Mouse (Mus musculus) neural tube, embryonic 13.5 days (tissue): ENCODE results near the gene C5ar1. TPM values are rescaled to one million over a fixed set of nuclear protein-coding genes. Genes with fewer than 3 reads are reported as not detected.
A peak's percentile ranks its signal among the peaks of the same experiment; 100 is the strongest.

Source experiments
- ATAC-seq: fragments of 200-750 bp; cut with Nextera tagmentation; 2 replicates; pipeline ENCODE4 v1.8.0; 2017; ENCODE audit warnings: low read depth, mild to moderate bottlenecking, moderate TSS enrichment, moderate library complexity
- H3K27ac ChIP-seq: fragments of 300-500 bp; sonication (generic); replicated peaks from 2 replicates; pipeline ENCODE4 v1.5.1; 2015; ENCODE audit warnings: moderate library complexity, mild to moderate bottlenecking, inconsistent platforms
- H3K27me3 ChIP-seq: fragments of 300-500 bp; sonication (generic); 2 replicates; pipeline ENCODE4 v1.6.1; 2015; ENCODE audit warnings: mild to moderate bottlenecking, inconsistent platforms
- H3K36me3 ChIP-seq: fragments of 300-500 bp; sonication (generic); 2 replicates; pipeline ENCODE4 v1.6.1; 2015; ENCODE audit warnings: mild to moderate bottlenecking, inconsistent platforms
- H3K4me1 ChIP-seq: fragments of 300-500 bp; sonication (generic); replicated peaks from 2 replicates; pipeline ENCODE4 v1.6.1; 2015; ENCODE audit warnings: inconsistent platforms
- H3K4me2 ChIP-seq: fragments of 300-500 bp; sonication (generic); 2 replicates; pipeline ENCODE4 v1.6.1; 2015; ENCODE audit warnings: inconsistent platforms, mild to moderate bottlenecking, moderate library complexity
- H3K4me3 ChIP-seq: fragments of 300-500 bp; sonication (generic); 2 replicates; pipeline ENCODE4 v1.5.1; 2015; ENCODE audit warnings: mild to moderate bottlenecking, inconsistent platforms
- H3K9ac ChIP-seq: fragments of 300-500 bp; sonication (generic); 2 replicates; pipeline ENCODE4 v1.6.1; 2015; ENCODE audit warnings: moderate library complexity, mild to moderate bottlenecking, inconsistent platforms
- H3K9me3 ChIP-seq: fragments of 300-500 bp; sonication (generic); 2 replicates; pipeline ENCODE4 v1.6.1; 2016; ENCODE audit warnings: inconsistent platforms
- WGBS: fragments of 180-500 bp; shearing (Covaris S2); methylation state at CpG from one replicate; pipeline ENCODE4 v1.1.7; 2015; 5-methylcytosine and 5-hydroxymethylcytosine counted together
- polyA plus RNA-seq: library from polyadenylated mRNA; unstranded; fragments of >200 nt; fragmentation: Nextera tagmentation; extraction: Ambion mirVana; gene quantifications from 2 replicates; pipeline ENCODE4 v1.2.1, GENCODE M21; 2015

C5ar1 gene
- polyA plus RNA-seq, 1 experiment from 2014 or later = 2.3 TPM

GRCm38 (mm10) chr7:16294346-16294745, 35.0 kb upstream of the C5ar1 start:
- WGBS = 28% methylated on average over 4 of the region's 4 CpGs
- Histone ChIP-seq H3K27ac (no peak overlapping the region; the same call in 1 of the 2 replicates), H3K4me2 (peak overlapping the region; percentile 88), H3K27me3 (no peaks in the 10 kb centered on the region), H3K4me3 (peak overlapping the region; percentile 48), H3K9ac (no peak overlapping the region), H3K36me3 (no peaks in the 10 kb centered on the region), H3K4me1 (peaks cover 39% of the 10 kb centered on the region), H3K9me3 (no peaks in the 10 kb centered on the region)
- no peak for ATAC-seq

GRCm38 (mm10) chr7:16287791-16288190, 28.5 kb upstream of the C5ar1 start:
- H3K9me3 ChIP-seq = no peaks in the 10 kb centered on the region
- ATAC-seq = no peak
- H3K4me1 ChIP-seq = peaks cover 14% of the 10 kb centered on the region
- H3K4me2 ChIP-seq = no peak overlapping the region
- no peak overlapping the region for H3K9ac ChIP-seq
- 85% methylated on average over 1 of the region's 1 CpGs for WGBS
- H3K27me3 ChIP-seq = no peaks in the 10 kb centered on the region
- peaks cover 14% of the 10 kb centered on the region for H3K36me3 ChIP-seq
- H3K4me3 ChIP-seq = no peak overlapping the region
- no peak overlapping the region for H3K27ac ChIP-seq

- H3K9me3 ChIP-seq = no peaks in the 10 kb centered on the region
- peaks cover 22% of the 10 kb centered on the region for H3K36me3 ChIP-seq
- WGBS = 91% methylated on average over 2 of the region's 2 CpGs
Measured at GRCm38 (mm10) chr7:16287016-16287415, 27.7 kb upstream of the C5ar1 start.

GRCm38 (mm10) chr7:16286026-16286961, 27.0 kb upstream of the C5ar1 start, which contains the start of gene Ccdc9:
Ccdc9 (minus strand) TSS chr7:16286795.
- Histone ChIP-seq H3K4me3 (peak within 1 kb of the TSS; percentile 58), H3K9ac (peak within 1 kb of the TSS; percentile 70), H3K36me3 (peaks cover 29% of the 10 kb centered on the region), H3K27ac (peak within 1 kb of the TSS; percentile 91), H3K9me3 (no peaks in the 10 kb centered on the region), H3K4me1 (peaks cover 14% of the 10 kb centered on the region), H3K27me3 (no peaks in the 10 kb centered on the region), H3K4me2 (peak within 1 kb of the TSS; percentile 55)
- under 1% methylated on average over 70 of the region's 70 CpGs for WGBS
- peak; percentile 95 for ATAC-seq

More at GRCm38 (mm10) chr7:16287016-16287415, 27.7 kb upstream of the C5ar1 start:
- H3K4me2 ChIP-seq = peak overlapping the region; percentile 55
- peak overlapping the region; percentile 70 for H3K9ac ChIP-seq
- ATAC-seq = no peak
- H3K27ac ChIP-seq = peak overlapping the region; percentile 91
- H3K27me3 ChIP-seq = no peaks in the 10 kb centered on the region
- H3K4me3 ChIP-seq = peak overlapping the region; percentile 58
- H3K4me1 ChIP-seq = peaks cover 14% of the 10 kb centered on the region

- Histone ChIP-seq H3K4me3 (peak overlapping the region; percentile 58), H3K4me2 (peak overlapping the region; percentile 55), H3K27me3 (no peaks in the 10 kb centered on the region), H3K9me3 (no peaks in the 10 kb centered on the region), H3K27ac (peak overlapping the region; percentile 38), H3K9ac (peak overlapping the region; percentile 45; the same call in 1 of the 2 replicates), H3K4me1 (peaks cover 14% of the 10 kb centered on the region), H3K36me3 (peaks cover 36% of the 10 kb centered on the region)
- 6% methylated on average over 14 of the region's 14 CpGs for WGBS
- ATAC-seq = peak; percentile 51
Measured at GRCm38 (mm10) chr7:16285450-16286025, 26.2 kb upstream of the C5ar1 start.

- H3K9ac ChIP-seq = 0 out of 2 replicates have a peak overlapping the region, but pooled peaks have one; percentile 45
- H3K4me1 ChIP-seq = peaks cover 14% of the 10 kb centered on the region
- H3K9me3 ChIP-seq = no peaks in the 10 kb centered on the region
- no peaks in the 10 kb centered on the region for H3K27me3 ChIP-seq
- 72% methylated on average over 9 of the region's 9 CpGs for WGBS
- no peak for ATAC-seq
- peak overlapping the region; percentile 58 for H3K4me3 ChIP-seq
- peaks cover 41% of the 10 kb centered on the region for H3K36me3 ChIP-seq
- H3K27ac ChIP-seq = peak overlapping the region; percentile 38
- H3K4me2 ChIP-seq = peak overlapping the region; percentile 55
Measured at GRCm38 (mm10) chr7:16284904-16285303, 25.6 kb upstream of the C5ar1 start.

GRCm38 (mm10) chr7:16284001-16284400, 24.7 kb upstream of the C5ar1 start:
- WGBS = 93% methylated on average over 8 of the region's 8 CpGs
- no peak for ATAC-seq

GRCm38 (mm10) chr7:16282334-16282733, 23.0 kb upstream of the C5ar1 start:
- Histone ChIP-seq H3K27ac (no peak overlapping the region), H3K27me3 (no peaks in the 10 kb centered on the region), H3K4me1 (peaks cover 14% of the 10 kb centered on the region), H3K4me2 (no peak overlapping the region), H3K9ac (no peak overlapping the region), H3K4me3 (no peak overlapping the region), H3K9me3 (no peaks in the 10 kb centered on the region), H3K36me3 (peaks cover 65% of the 10 kb centered on the region)
- 93% methylated on average over 13 of the region's 13 CpGs for WGBS
- no peak for ATAC-seq

More at GRCm38 (mm10) chr7:16284001-16284400, 24.7 kb upstream of the C5ar1 start:
- Histone ChIP-seq H3K9ac (no peak overlapping the region), H3K9me3 (no peaks in the 10 kb centered on the region), H3K4me1 (peaks cover 14% of the 10 kb centered on the region), H3K27me3 (no peaks in the 10 kb centered on the region), H3K4me3 (no peak overlapping the region), H3K4me2 (no peak overlapping the region), H3K27ac (no peak overlapping the region), H3K36me3 (peaks cover 48% of the 10 kb centered on the region)

GRCm38 (mm10) chr7:16280721-16281120, 21.4 kb upstream of the C5ar1 start:
- Histone ChIP-seq H3K4me1 (peaks cover 11% of the 10 kb centered on the region), H3K4me2 (no peak overlapping the region), H3K27me3 (no peaks in the 10 kb centered on the region), H3K9me3 (no peaks in the 10 kb centered on the region), H3K27ac (no peak overlapping the region), H3K36me3 (peaks cover 80% of the 10 kb centered on the region), H3K9ac (no peak overlapping the region), H3K4me3 (no peak overlapping the region)
- no peak for ATAC-seq
- WGBS = 93% methylated on average over 11 of the region's 11 CpGs

- ATAC-seq = no peak
- Histone ChIP-seq H3K9ac (0 out of 2 replicates have a peak overlapping the region, but pooled peaks have one; percentile 3), H3K4me2 (no peak overlapping the region), H3K27ac (no peak overlapping the region), H3K9me3 (no peaks in the 10 kb centered on the region), H3K27me3 (no peaks in the 10 kb centered on the region), H3K36me3 (peaks cover 50% of the 10 kb centered on the region), H3K4me1 (peaks cover 32% of the 10 kb centered on the region), H3K4me3 (no peak overlapping the region)
- WGBS = 85% methylated on average over 10 of the region's 10 CpGs
Measured at GRCm38 (mm10) chr7:16274922-16275890, 15.9 kb upstream of the C5ar1 start.

GRCm38 (mm10) chr7:16273766-16274140, 14.4 kb upstream of the C5ar1 start:
- H3K4me2 ChIP-seq = peak overlapping the region; percentile 88
- H3K27me3 ChIP-seq = no peaks in the 10 kb centered on the region
- H3K36me3 ChIP-seq = peaks cover 39% of the 10 kb centered on the region
- peak overlapping the region; percentile 68 for H3K9ac ChIP-seq
- H3K4me3 ChIP-seq = peak overlapping the region; percentile 76
- ATAC-seq = peak; percentile 81
- peaks cover 32% of the 10 kb centered on the region for H3K4me1 ChIP-seq
- H3K9me3 ChIP-seq = no peaks in the 10 kb centered on the region
- H3K27ac ChIP-seq = peak overlapping the region; percentile 95
- WGBS = under 1% methylated on average over 17 of the region's 18 CpGs
